Mouse (Mus musculus) lung, postnatal 0 days (tissue): ENCODE measurements around the gene Cd48.

Source experiments
- CTCF ChIP-seq: IDR thresholded peaks from 2 replicates; pipeline ENCODE4 v1.5.1; 2016; ENCODE audit warnings: antibody characterized with exemption, mild to moderate bottlenecking
- EP300 ChIP-seq: IDR thresholded peaks from 2 replicates; pipeline ENCODE4 v1.6.1; 2016; ENCODE audit warnings: antibody characterized with exemption, mild to moderate bottlenecking, control low read depth

- TF ChIP-seq CTCF (no peak), EP300 (no peak)
Measured at GRCm38 (mm10) chr1:171660423-171660822, 21.4 kb upstream of the Cd48 start.
